Mouse (Mus musculus) MEL (cell line): ENCODE measurements at regions not wholly inside any gene's neighbourhood (a gene's known extent, or its start where the extent isn't known, plus 50 kb on each side); places are given as distances from the start of the nearest gene placed in this dataset.

ENCODE experiments used
- CTCF ChIP-seq, 3 experiments: IDR thresholded peaks in 2 of 3; conservative IDR thresholded peaks in 1 of 3; 2 replicates each; pipeline ENCODE4 v1.5.1; 2011 to 2012; ENCODE audit warnings: low read length in 3 of 3, low read depth in 2 of 3, mild to moderate bottlenecking in 2 of 3, improper control_type of control experiment in 1 of 3, inconsistent platforms in 1 of 3, mixed read lengths in 1 of 3, moderate library complexity in 1 of 3; ENCODE audit not compliant: control insufficient read depth in 1 of 3, insufficient read depth in 1 of 3, poor library complexity in 1 of 3, severe bottlenecking in 1 of 3
- MAFK ChIP-seq: IDR thresholded peaks from 2 replicates; pipeline ENCODE4 v1.6.1; 2011; ENCODE audit warnings: low read depth, mild to moderate bottlenecking, low read length, improper control_type of control experiment, borderline replicate concordance
- MAX ChIP-seq: IDR thresholded peaks from 2 replicates; pipeline ENCODE4 v1.6.1; 2011; ENCODE audit warnings: low read length, improper control_type of control experiment
- POLR2A ChIP-seq, 2 experiments: IDR thresholded peaks; 2 replicates each; pipeline ENCODE4 v1.6.1; 2011 to 2012; ENCODE audit warnings: low read length in 2 of 2, mild to moderate bottlenecking in 2 of 2, control low read depth in 1 of 2, improper control_type of control experiment in 1 of 2, low read depth in 1 of 2, moderate library complexity in 1 of 2; ENCODE audit not compliant: control insufficient read depth in 1 of 2, insufficient read depth in 1 of 2, poor library complexity in 1 of 2
- SIN3A ChIP-seq: IDR thresholded peaks from 2 replicates; pipeline ENCODE4 v1.6.1; 2012; ENCODE audit warnings: low read length, improper control_type of control experiment, inconsistent platforms
- TBP ChIP-seq: IDR thresholded peaks from 2 replicates; pipeline ENCODE4 v1.8.0; 2011; ENCODE audit warnings: low read depth, low read length, improper control_type of control experiment
- USF1 ChIP-seq: IDR thresholded peaks from 2 replicates; pipeline ENCODE4 v1.6.1; 2014; ENCODE audit warnings: low read depth, mild to moderate bottlenecking, inconsistent platforms, low read length, improper control_type of control experiment, moderate library complexity
- USF2 ChIP-seq, 2 experiments: IDR thresholded peaks; 2 replicates each; pipeline ENCODE4 v1.6.1; 2011 to 2012; ENCODE audit warnings: improper control_type of control experiment in 2 of 2, low read length in 2 of 2, borderline replicate concordance in 1 of 2, inconsistent platforms in 1 of 2, low read depth in 1 of 2, mild to moderate bottlenecking in 1 of 2; ENCODE audit not compliant: insufficient read depth in 1 of 2

DNA sequence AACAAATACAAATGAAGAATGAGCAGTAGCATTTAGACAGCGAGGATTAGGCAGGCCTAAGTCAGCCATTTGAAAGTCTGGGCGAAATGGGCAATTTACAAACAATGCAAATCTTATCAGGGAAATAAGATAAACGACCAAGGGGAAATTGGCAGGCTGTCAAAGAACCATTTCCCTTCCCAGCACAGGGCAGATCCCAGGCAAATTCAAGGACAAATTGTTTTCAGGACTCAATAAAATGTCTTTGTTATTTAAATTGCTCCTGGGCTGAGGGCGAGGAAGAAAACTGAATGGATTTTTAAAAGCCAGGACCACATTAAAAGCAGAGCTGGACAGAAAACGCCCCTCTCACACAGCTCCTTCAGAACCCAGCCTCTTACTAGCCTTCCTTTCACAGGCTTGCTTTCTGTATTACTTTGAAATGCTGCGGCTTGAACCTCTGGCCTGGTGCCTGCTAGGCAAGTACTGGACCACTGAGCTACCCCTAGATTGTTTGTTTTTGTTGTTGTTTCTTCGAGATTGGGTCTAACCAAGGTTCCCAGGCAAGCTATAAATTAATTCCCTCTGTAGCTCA lies 221.4 kb downstream of the Pmp22 start:
- TF ChIP-seq MAX (no peak), MAFK (no peak), CTCF (IDR thresholded peaks at IDR 0.05 in 2 of 3, conservative IDR thresholded peaks at IDR 0.05 in 1 of 3; ENCODE audit: control insufficient read depth in 1 of 3, insufficient read depth in 1 of 3, low read depth in 2 of 3, low read length in 3 of 3, poor library complexity in 1 of 3, severe bottlenecking in 1 of 3) (no peak), POLR2A (IDR thresholded peaks at IDR 0.05; ENCODE audit: control insufficient read depth in 1 of 2, insufficient read depth in 1 of 2, low read depth in 1 of 2, low read length in 2 of 2, poor library complexity in 1 of 2) (no peak), USF1 (no peak), TBP (no peak), USF2 (IDR thresholded peaks at IDR 0.05; ENCODE audit: borderline replicate concordance in 1 of 2, insufficient read depth in 1 of 2, low read depth in 1 of 2, low read length in 2 of 2) (no peak), SIN3A (no peak)
